Mouse (Mus musculus): ENCODE data around the gene Zfp248. TPM values are rescaled to one million over a fixed set of nuclear protein-coding genes. Genes with fewer than 3 reads are reported as not detected.

Zfp248 gene
- polyA plus RNA-seq, 1 experiment from 2014 or later, result 9.8 TPM

GRCm38 (mm10) chr6:118410428-118410827, 44.9 kb downstream of the Zfp248 start:
- peaks cover 97% of the 10 kb centered on the region for H3K36me3 ChIP-seq
- no peak for DNase-seq (ENCODE audit: low spot score)
- WGBS, result 87% methylated on average over 1 of the region's 1 CpGs

GRCm38 (mm10) chr6:118408510-118408909, 46.8 kb downstream of the Zfp248 start:
- no peak for DNase-seq (ENCODE audit: low spot score)
- Histone ChIP-seq H3K27ac (replicated peaks) (no peak overlapping the region), H3K27me3 (ENCODE audit: low read depth, poor library complexity, severe bottlenecking) (no peaks in the 10 kb centered on the region), H3K4me1 (no peaks in the 10 kb centered on the region), H3K36me3 (peaks cover 97% of the 10 kb centered on the region), H3K9me3 (replicated peaks) (no peaks in the 10 kb centered on the region), H3K4me3 (no peak overlapping the region)
- WGBS, result 93% methylated on average over 5 of the region's 5 CpGs

More at GRCm38 (mm10) chr6:118410428-118410827, 44.9 kb downstream of the Zfp248 start:
- Histone ChIP-seq H3K4me1 (no peaks in the 10 kb centered on the region), H3K27me3 (ENCODE audit: low read depth, poor library complexity, severe bottlenecking) (no peaks in the 10 kb centered on the region), H3K9me3 (replicated peaks) (no peaks in the 10 kb centered on the region), H3K27ac (replicated peaks) (no peak overlapping the region), H3K4me3 (no peak overlapping the region)

- Histone ChIP-seq H3K27me3 (ENCODE audit: low read depth, poor library complexity, severe bottlenecking) (no peaks in the 10 kb centered on the region), H3K36me3 (peaks cover 97% of the 10 kb centered on the region), H3K27ac (replicated peaks) (no peak overlapping the region), H3K9me3 (replicated peaks) (no peaks in the 10 kb centered on the region), H3K4me1 (no peaks in the 10 kb centered on the region), H3K4me3 (no peak overlapping the region)
- 87% methylated on average over 4 of the region's 4 CpGs for WGBS
- no peak for DNase-seq (ENCODE audit: low spot score)
These were observed 48.9 kb downstream of the Zfp248 start for GRCm38 (mm10) chr6:118406421-118406820.

GRCm38 (mm10) chr6:118390746-118391145, 64.6 kb downstream of the Zfp248 start:
- H3K9me3 ChIP-seq (replicated peaks), result no peaks in the 10 kb centered on the region
- H3K4me1 ChIP-seq, result no peaks in the 10 kb centered on the region
- no peak overlapping the region for H3K27ac ChIP-seq (replicated peaks)
- H3K4me3 ChIP-seq, result no peak overlapping the region
- H3K27me3 ChIP-seq (ENCODE audit: low read depth, poor library complexity, severe bottlenecking), result no peaks in the 10 kb centered on the region
- DNase-seq (ENCODE audit: low spot score), result no peak
- peaks cover 97% of the 10 kb centered on the region for H3K36me3 ChIP-seq

- no peak for DNase-seq (ENCODE audit: low spot score)
- 94% methylated on average over 3 of the region's 3 CpGs for WGBS
These were observed 69.4 kb downstream of the Zfp248 start for GRCm38 (mm10) chr6:118385962-118386361.

GRCm38 (mm10) chr6:118381234-118381633, 74.1 kb downstream of the Zfp248 start:
- WGBS, result 88% methylated on average over 4 of the region's 4 CpGs

More at GRCm38 (mm10) chr6:118385962-118386361, 69.4 kb downstream of the Zfp248 start:
- H3K27ac ChIP-seq (replicated peaks), result no peak overlapping the region
- no peaks in the 10 kb centered on the region for H3K4me1 ChIP-seq
- no peaks in the 10 kb centered on the region for H3K9me3 ChIP-seq (replicated peaks)
- no peaks in the 10 kb centered on the region for H3K27me3 ChIP-seq (ENCODE audit: low read depth, poor library complexity, severe bottlenecking)
- no peak overlapping the region for H3K4me3 ChIP-seq
- peaks cover 90% of the 10 kb centered on the region for H3K36me3 ChIP-seq

GRCm38 (mm10) chr6:118380630-118381029, 74.7 kb downstream of the Zfp248 start:
- 67% methylated on average over 3 of the region's 3 CpGs for WGBS
- DNase-seq (ENCODE audit: low spot score), result no peak
- no peaks in the 10 kb centered on the region for H3K9me3 ChIP-seq (replicated peaks)
- peaks cover 40% of the 10 kb centered on the region for H3K36me3 ChIP-seq
- peaks cover 11% of the 10 kb centered on the region for H3K4me1 ChIP-seq
- no peak overlapping the region for H3K27ac ChIP-seq (replicated peaks)
- H3K4me3 ChIP-seq, result no peak overlapping the region
- peaks cover 10% of the 10 kb centered on the region; the same call in 1 of the 2 replicates for H3K27me3 ChIP-seq (ENCODE audit: low read depth, poor library complexity, severe bottlenecking)

More at GRCm38 (mm10) chr6:118381234-118381633, 74.1 kb downstream of the Zfp248 start:
- Histone ChIP-seq H3K4me3 (no peak overlapping the region), H3K4me1 (peaks cover 7% of the 10 kb centered on the region), H3K27me3 (ENCODE audit: low read depth, poor library complexity, severe bottlenecking) (peaks cover 8% of the 10 kb centered on the region; the same call in 1 of the 2 replicates), H3K36me3 (peaks cover 46% of the 10 kb centered on the region), H3K9me3 (replicated peaks) (no peaks in the 10 kb centered on the region), H3K27ac (replicated peaks) (no peak overlapping the region)
- no peak for DNase-seq (ENCODE audit: low spot score)

- H3K4me1 ChIP-seq, result peaks cover 14% of the 10 kb centered on the region
- peak; percentile 86 for DNase-seq (ENCODE audit: low spot score)
- H3K27me3 ChIP-seq (ENCODE audit: low read depth, poor library complexity, severe bottlenecking), result peaks cover 10% of the 10 kb centered on the region; the same call in 1 of the 2 replicates
- H3K27ac ChIP-seq (replicated peaks), result no peak overlapping the region; the same call in 1 of the 2 replicates
- H3K9me3 ChIP-seq (replicated peaks), result no peaks in the 10 kb centered on the region
- H3K4me3 ChIP-seq, result no peak overlapping the region
- H3K36me3 ChIP-seq, result peaks cover 29% of the 10 kb centered on the region
- WGBS, result 35% methylated on average over 20 of the region's 20 CpGs
These were observed 75.7 kb downstream of the Zfp248 start for GRCm38 (mm10) chr6:118379451-118380167.

- DNase-seq (ENCODE audit: low spot score), result no peak
- no peak overlapping the region for H3K27ac ChIP-seq (replicated peaks)
- no peaks in the 10 kb centered on the region for H3K9me3 ChIP-seq (replicated peaks)
- H3K36me3 ChIP-seq, result peaks cover 10% of the 10 kb centered on the region
- H3K27me3 ChIP-seq (ENCODE audit: low read depth, poor library complexity, severe bottlenecking), result peaks cover 10% of the 10 kb centered on the region; the same call in 1 of the 2 replicates
- no peak overlapping the region for H3K4me3 ChIP-seq
- WGBS, result 51% methylated on average over 10 of the region's 10 CpGs
- H3K4me1 ChIP-seq, result peaks cover 14% of the 10 kb centered on the region
These were observed 77.7 kb downstream of the Zfp248 start for GRCm38 (mm10) chr6:118377611-118378010.

Small RNA genes lying within 50 kb of the gene (microRNA-seq; reads per million reads assigned to microRNA genes)
- not detected for gene Gm25953

Other genes with a start within 250 kb of the Zfp248 start
- 48.0 and 48.7 TPM in 2 replicates for gene Bms1, start 36.1 kb downstream of the Zfp248 start, polyA plus RNA-seq (2016; fragmentation: Nextera tagmentation; extraction: Ambion mirVana)
- 7.6 and 8.8 TPM in 2 replicates for gene Zfp9, start 23.8 kb upstream of the Zfp248 start, polyA plus RNA-seq (2016; fragmentation: Nextera tagmentation; extraction: Ambion mirVana)
- 17.5 and 20.6 TPM in 2 replicates for gene Ankrd26, start 106.7 kb upstream of the Zfp248 start, polyA plus RNA-seq (2016; fragmentation: Nextera tagmentation; extraction: Ambion mirVana)

Measured in midbrain, embryonic 10.5 days (tissue).